Mouse (Mus musculus): ENCODE results near the gene Mlf1. TPM values are rescaled to one million over a fixed set of nuclear protein-coding genes. Genes with fewer than 3 reads are reported as not detected.
A peak's percentile ranks its signal among the peaks of the same experiment; 100 is the strongest.

Mlf1 gene
- polyA plus RNA-seq, 1 experiment: 2.2 TPM

DNA sequence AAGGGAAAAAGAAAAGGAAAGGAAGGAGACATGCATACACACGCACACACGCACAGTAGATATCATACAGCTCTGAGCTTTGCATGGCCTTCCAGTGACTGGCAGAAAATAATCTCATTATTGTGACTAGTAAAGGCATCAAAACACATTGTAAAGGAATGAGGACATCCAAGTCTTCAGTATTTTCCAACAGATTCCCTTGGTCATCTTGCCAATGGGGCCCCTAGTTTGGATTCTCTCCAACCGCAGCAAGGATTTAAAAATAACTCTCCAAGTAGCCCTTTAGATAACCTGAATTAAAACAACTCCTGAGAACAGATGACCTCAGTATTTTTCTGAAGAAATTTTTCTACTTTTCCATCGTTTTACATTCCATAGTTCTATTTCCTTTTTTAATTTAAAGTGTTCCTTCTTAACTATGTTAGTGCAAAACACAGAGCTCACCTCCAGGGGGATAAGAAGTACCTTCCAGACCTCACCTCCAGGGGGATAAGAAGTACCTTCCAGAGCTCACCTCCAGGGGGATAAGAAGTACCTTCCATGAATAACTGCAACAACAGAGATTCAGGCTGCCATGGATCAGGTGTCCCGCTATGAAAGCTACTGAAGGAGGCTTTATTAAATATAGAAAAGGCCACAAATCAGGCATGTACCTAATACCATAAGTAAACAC, 4.4 kb upstream of the Mlf1 start:
- no peak for DNase-seq
- no peaks in the 10 kb centered on the region for H3K27me3 ChIP-seq (ENCODE audit: control insufficient read depth, insufficient read depth, low read length)
- H3K4me3 ChIP-seq (ENCODE audit: control insufficient read depth, insufficient read depth, low read length): no peak overlapping the region
- 89% methylated on average over 5 of the region's 5 CpGs for WGBS
- no peak overlapping the region for H3K27ac ChIP-seq (ENCODE audit: control insufficient read depth, insufficient read depth, low read length)
- H3K36me3 ChIP-seq (ENCODE audit: control insufficient read depth, insufficient read depth, low read length): no peaks in the 10 kb centered on the region
- peaks cover 3% of the 10 kb centered on the region for H3K4me1 ChIP-seq (replicated peaks; ENCODE audit: control insufficient read depth, insufficient read depth, low read length)
- no peak for TF ChIP-seq CTCF (IDR thresholded peaks at IDR 0.05; ENCODE audit: borderline replicate concordance, control insufficient read depth, extremely low read depth, insufficient read depth, low read length, poor library complexity)
- TF ChIP-seq POLR2A (IDR thresholded peaks at IDR 0.05; ENCODE audit: control insufficient read depth, extremely low read depth, insufficient read depth, low read length, poor library complexity): no peak

DNA sequence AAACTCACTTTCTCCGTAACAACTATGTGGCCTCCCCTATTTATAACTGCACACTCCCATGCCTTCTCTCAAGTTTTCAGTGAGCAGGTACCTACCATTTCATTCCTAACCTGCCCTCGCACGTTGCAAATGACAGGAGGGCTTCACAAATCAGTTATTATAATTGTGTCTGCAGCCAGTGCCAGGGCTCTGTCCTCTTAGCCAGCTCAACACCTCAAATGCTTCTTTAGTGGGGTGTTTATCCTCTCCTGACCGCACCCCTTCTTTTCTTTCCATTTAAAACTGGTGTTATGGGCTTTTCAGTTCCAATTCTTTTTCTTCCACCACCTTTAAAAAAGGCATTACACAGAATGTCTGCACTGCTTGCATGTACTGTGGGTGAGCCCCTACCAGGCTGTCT, 1.7 kb upstream of the Mlf1 start:
- no peak overlapping the region for H3K4me3 ChIP-seq (ENCODE audit: control insufficient read depth, insufficient read depth, low read length)

DNA sequence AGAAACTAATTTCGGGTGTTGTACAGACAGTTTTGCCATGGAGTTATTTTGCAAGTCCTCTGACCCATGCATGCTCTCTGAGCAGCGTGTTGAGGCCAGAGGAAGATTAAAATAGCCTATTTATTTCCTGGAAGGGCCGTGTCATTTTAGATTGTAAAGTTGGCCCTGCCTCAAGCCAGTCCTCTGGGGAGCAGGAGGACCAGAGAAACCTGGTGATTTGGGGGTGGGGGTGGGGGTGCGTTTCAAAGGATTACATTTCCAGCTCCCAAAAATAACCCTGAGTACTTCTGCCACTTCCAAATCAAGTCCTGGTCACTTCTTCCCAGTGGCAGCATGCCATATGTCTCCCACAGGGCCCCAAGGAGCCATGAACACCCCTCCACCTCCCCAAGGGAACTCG, 1.1 kb upstream of the Mlf1 start:
- Histone ChIP-seq H3K27ac (ENCODE audit: control insufficient read depth, insufficient read depth, low read length) (no peak overlapping the region), H3K36me3 (ENCODE audit: control insufficient read depth, insufficient read depth, low read length) (no peaks in the 10 kb centered on the region), H3K4me3 (ENCODE audit: control insufficient read depth, insufficient read depth, low read length) (no peak overlapping the region), H3K27me3 (ENCODE audit: control insufficient read depth, insufficient read depth, low read length) (no peaks in the 10 kb centered on the region), H3K4me1 (replicated peaks; ENCODE audit: control insufficient read depth, insufficient read depth, low read length) (peaks cover 3% of the 10 kb centered on the region)
- TF ChIP-seq POLR2A (IDR thresholded peaks at IDR 0.05; ENCODE audit: control insufficient read depth, extremely low read depth, insufficient read depth, low read length, poor library complexity): no peak
- no peak for TF ChIP-seq CTCF (IDR thresholded peaks at IDR 0.05; ENCODE audit: borderline replicate concordance, control insufficient read depth, extremely low read depth, insufficient read depth, low read length, poor library complexity)
- DNase-seq: no peak
- 56% methylated on average over 5 of the region's 5 CpGs for WGBS

More for the DNA sequence above, 1.7 kb upstream of the Mlf1 start:
- TF ChIP-seq CTCF (IDR thresholded peaks at IDR 0.05; ENCODE audit: borderline replicate concordance, control insufficient read depth, extremely low read depth, insufficient read depth, low read length, poor library complexity) (no peak), POLR2A (IDR thresholded peaks at IDR 0.05; ENCODE audit: control insufficient read depth, extremely low read depth, insufficient read depth, low read length, poor library complexity) (no peak)
- 82% methylated on average over 4 of the region's 4 CpGs for WGBS
- H3K36me3 ChIP-seq (ENCODE audit: control insufficient read depth, insufficient read depth, low read length): no peaks in the 10 kb centered on the region
- H3K27me3 ChIP-seq (ENCODE audit: control insufficient read depth, insufficient read depth, low read length): no peaks in the 10 kb centered on the region
- H3K27ac ChIP-seq (ENCODE audit: control insufficient read depth, insufficient read depth, low read length): no peak overlapping the region
- no peak for DNase-seq
- H3K4me1 ChIP-seq (replicated peaks; ENCODE audit: control insufficient read depth, insufficient read depth, low read length): peaks cover 3% of the 10 kb centered on the region

DNA sequence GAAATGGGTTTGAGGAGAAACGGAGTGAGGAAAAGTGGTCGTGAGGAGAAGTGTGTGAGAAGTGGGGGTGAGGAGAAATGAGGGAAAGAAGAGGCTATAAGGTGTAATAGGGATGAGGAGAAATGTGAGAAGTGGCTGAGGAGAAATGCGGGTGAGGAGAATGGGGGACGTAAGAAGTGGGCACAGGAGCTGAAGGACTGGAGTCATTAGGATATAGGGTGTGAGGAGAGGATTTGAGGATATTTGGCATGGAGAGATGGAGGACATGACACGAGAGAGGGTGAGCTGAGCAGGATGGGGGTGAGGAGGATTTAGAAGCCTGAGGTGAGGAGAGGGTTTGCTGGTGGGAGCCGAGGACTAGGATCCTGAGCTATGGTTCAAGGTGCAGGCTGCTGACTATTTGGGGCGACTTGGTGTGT, 472 bp downstream of the Mlf1 start:
- WGBS: 42% methylated on average over 7 of the region's 7 CpGs
- TF ChIP-seq POLR2A (IDR thresholded peaks at IDR 0.05; ENCODE audit: control insufficient read depth, extremely low read depth, insufficient read depth, low read length, poor library complexity): no peak
- no peak for TF ChIP-seq CTCF (IDR thresholded peaks at IDR 0.05; ENCODE audit: borderline replicate concordance, control insufficient read depth, extremely low read depth, insufficient read depth, low read length, poor library complexity)
- Histone ChIP-seq H3K4me1 (replicated peaks; ENCODE audit: control insufficient read depth, insufficient read depth, low read length) (peaks cover 3% of the 10 kb centered on the region), H3K27me3 (ENCODE audit: control insufficient read depth, insufficient read depth, low read length) (no peaks in the 10 kb centered on the region), H3K27ac (ENCODE audit: control insufficient read depth, insufficient read depth, low read length) (no peak overlapping the region), H3K4me3 (ENCODE audit: control insufficient read depth, insufficient read depth, low read length) (peak overlapping the region; percentile 28; the same call in 1 of the 2 replicates), H3K36me3 (ENCODE audit: control insufficient read depth, insufficient read depth, low read length) (no peaks in the 10 kb centered on the region)
- no peak for DNase-seq

DNA sequence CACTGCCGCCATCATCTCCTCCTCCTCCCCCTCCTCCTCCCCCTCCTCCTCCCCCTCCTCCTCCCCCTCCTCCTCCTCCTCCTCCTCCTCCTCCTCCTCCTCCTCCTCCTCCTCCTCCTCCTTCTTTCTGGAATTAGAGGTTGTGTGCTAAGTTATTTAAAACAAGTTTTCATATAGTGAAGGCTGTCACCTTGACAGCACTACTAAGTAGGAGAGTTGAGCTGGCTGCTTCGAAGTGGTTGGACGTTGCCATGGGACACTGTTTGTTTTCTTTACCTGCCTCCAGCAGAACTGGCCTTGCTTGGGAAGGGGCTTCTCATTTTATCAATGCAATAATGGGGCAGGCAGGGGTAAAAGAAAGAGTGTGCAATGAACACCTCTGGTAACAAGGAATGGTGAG, 1.2 kb downstream of the Mlf1 start, which contains the start of gene Gm17402:
Gene Gm17402, minus strand, starts transcription at position 101 of the 400 bp plus-strand sequence.
- no peak within 1 kb of the TSS for H3K27ac ChIP-seq (ENCODE audit: control insufficient read depth, insufficient read depth, low read length)
- 80% methylated on average over 3 of the region's 3 CpGs for WGBS
- DNase-seq: no peak
- TF ChIP-seq CTCF (IDR thresholded peaks at IDR 0.05; ENCODE audit: borderline replicate concordance, control insufficient read depth, extremely low read depth, insufficient read depth, low read length, poor library complexity) (no peak), POLR2A (IDR thresholded peaks at IDR 0.05; ENCODE audit: control insufficient read depth, extremely low read depth, insufficient read depth, low read length, poor library complexity) (no peak)
- H3K27me3 ChIP-seq (ENCODE audit: control insufficient read depth, insufficient read depth, low read length): no peaks in the 10 kb centered on the region
- no peaks in the 10 kb centered on the region for H3K36me3 ChIP-seq (ENCODE audit: control insufficient read depth, insufficient read depth, low read length)
- peaks cover 3% of the 10 kb centered on the region for H3K4me1 ChIP-seq (replicated peaks; ENCODE audit: control insufficient read depth, insufficient read depth, low read length)
- peak within 1 kb of the TSS; percentile 28; the same call in 1 of the 2 replicates for H3K4me3 ChIP-seq (ENCODE audit: control insufficient read depth, insufficient read depth, low read length)

DNA sequence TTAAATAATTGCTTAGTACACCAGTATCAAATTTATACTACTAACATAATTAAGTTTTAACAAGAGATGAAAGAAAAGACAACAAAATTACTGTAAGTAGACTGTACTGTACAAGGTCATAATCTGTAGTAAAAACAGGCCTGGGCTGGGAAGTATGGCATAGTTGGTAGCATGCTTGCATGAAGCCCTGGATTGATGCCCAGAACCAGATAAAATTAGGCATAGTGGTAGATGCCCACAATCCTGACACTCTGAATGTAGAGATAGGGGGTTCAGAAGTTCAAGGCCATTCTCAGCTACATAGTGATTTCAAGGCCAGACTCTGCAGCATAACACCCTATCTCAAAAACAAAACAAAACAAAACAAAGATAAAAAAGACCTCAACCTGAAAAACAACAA, 4.3 kb downstream of the Mlf1 start:
- peaks cover 3% of the 10 kb centered on the region for H3K4me1 ChIP-seq (replicated peaks; ENCODE audit: control insufficient read depth, insufficient read depth, low read length)
- H3K27ac ChIP-seq (ENCODE audit: control insufficient read depth, insufficient read depth, low read length): no peak overlapping the region
- H3K4me3 ChIP-seq (ENCODE audit: control insufficient read depth, insufficient read depth, low read length): no peak overlapping the region
- DNase-seq: no peak
- H3K36me3 ChIP-seq (ENCODE audit: control insufficient read depth, insufficient read depth, low read length): no peaks in the 10 kb centered on the region
- no peaks in the 10 kb centered on the region for H3K27me3 ChIP-seq (ENCODE audit: control insufficient read depth, insufficient read depth, low read length)
- no peak for TF ChIP-seq POLR2A (IDR thresholded peaks at IDR 0.05; ENCODE audit: control insufficient read depth, extremely low read depth, insufficient read depth, low read length, poor library complexity)
- no peak for TF ChIP-seq CTCF (IDR thresholded peaks at IDR 0.05; ENCODE audit: borderline replicate concordance, control insufficient read depth, extremely low read depth, insufficient read depth, low read length, poor library complexity)

Data from thymus, adult 2 months (tissue).